Mouse (Mus musculus): ENCODE data around the gene Slc5a6. TPM values are rescaled to one million over a fixed set of nuclear protein-coding genes. Genes with fewer than 3 reads are reported as not detected.

Gene Slc5a6
- total and polyA plus RNA-seq, 3 experiments: 9.0 to 17.1 (median 10.9) TPM

DNA sequence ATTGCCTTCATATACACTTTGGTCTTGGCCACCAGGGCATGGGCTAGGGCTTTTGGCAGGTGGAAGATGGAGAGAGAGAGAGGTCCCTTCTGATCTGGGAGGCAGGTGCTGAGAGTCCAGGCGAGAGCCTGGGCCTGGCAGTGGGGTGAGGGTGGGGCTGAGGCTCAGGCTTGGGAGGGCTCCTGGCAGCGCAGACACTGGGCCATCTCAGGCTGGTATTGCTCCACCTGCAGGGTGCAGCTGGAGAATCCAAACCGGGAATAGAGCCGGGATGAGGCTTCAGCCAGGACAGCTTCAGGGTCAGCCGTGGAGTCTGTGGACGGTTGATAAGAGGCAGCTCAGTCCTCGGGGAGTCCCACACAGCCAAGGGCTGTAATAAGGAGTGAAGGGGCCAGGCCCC is 37.9 kb upstream of the Slc5a6 start:
- Histone ChIP-seq H3K9me3 (replicated peaks; ENCODE audit: low read length) (no peaks in the 10 kb centered on the region), H3K79me2 (replicated peaks; ENCODE audit: control insufficient read depth, extremely low read depth, insufficient read depth, poor library complexity, severe bottlenecking) (no peaks in the 10 kb centered on the region), H3K36me3 (replicated peaks in 1 of 2; ENCODE audit: control insufficient read depth in 1 of 2, insufficient read depth in 1 of 2, low read length in 1 of 2) (no peaks in the 10 kb centered on the region), H3K9ac (ENCODE audit: insufficient read depth, low read depth) (no peak overlapping the region), H3K4me3 (replicated peaks in 1 of 3; ENCODE audit: low read depth in 2 of 3, low read length in 2 of 3, poor library complexity in 1 of 3) (no peak overlapping the region), H3K27ac (ENCODE audit: insufficient read depth, low read depth) (no peak overlapping the region), H3K4me2 (ENCODE audit: insufficient read depth, low read depth, poor library complexity, severe bottlenecking) (no peak overlapping the region), H3K4me1 (ENCODE audit: control insufficient read depth in 1 of 2, insufficient read depth in 2 of 2) (peaks cover 13 to 36% of the 10 kb centered on the region in 2 experiments), H3K27me3 (replicated peaks) (peaks cover 56% of the 10 kb centered on the region)
- in situ Hi-C loops (cut with MboI; ENCODE audit: low pct_ligation_motif_present, low pct_unique_long_range_greater_than_20kb, low sequenced_read_pairs): loop anchor here (5.0 kb wide), 1 partner anchor 46 kb away; no protein-coding TSS in a partner anchor
- dilution Hi-C loops (cut with MboI; ENCODE audit: extremely low pct_ligation_motif_present, extremely low pct_unique_long_range_greater_than_20kb, low sequenced_read_pairs): no loop called here
- no peak for TF ChIP-seq IRF4 (IDR thresholded peaks at IDR 0.05; ENCODE audit: low read depth, low read length)
- TF ChIP-seq E2F4 (IDR thresholded peaks at IDR 0.05; ENCODE audit: insufficient replicate concordance, low read depth, low read length): no peak
- no peak for TF ChIP-seq USF1 (IDR thresholded peaks at IDR 0.05; ENCODE audit: low read depth, low read length)
- no peak for TF ChIP-seq CHD2 (IDR thresholded peaks at IDR 0.05; ENCODE audit: low read length)
- TF ChIP-seq ZMIZ1 (IDR thresholded peaks at IDR 0.05; ENCODE audit: low read depth, low read length): no peak
- TF ChIP-seq EP300 (IDR thresholded peaks at IDR 0.05; ENCODE audit: low read length): no peak
- TF ChIP-seq CHD1 (IDR thresholded peaks at IDR 0.05; ENCODE audit: low read depth, low read length): no peak
- TF ChIP-seq ZNF384 (IDR thresholded peaks at IDR 0.05; ENCODE audit: low read depth, low read length): no peak
- TF ChIP-seq ELF1 (IDR thresholded peaks at IDR 0.05; ENCODE audit: low read depth, low read length): no peak
- TF ChIP-seq GABPA (IDR thresholded peaks at IDR 0.05; ENCODE audit: insufficient replicate concordance, low read depth, low read length): no peak
- no peak for TF ChIP-seq BHLHE40 (IDR thresholded peaks at IDR 0.05; ENCODE audit: low read depth, low read length)
- no peak for TF ChIP-seq NRF1 (IDR thresholded peaks at IDR 0.05; ENCODE audit: low read depth, low read length)
- no peak for TF ChIP-seq RAD21 (IDR thresholded peaks at IDR 0.05; ENCODE audit: low read depth, low read length)
- TF ChIP-seq MAFK (IDR thresholded peaks at IDR 0.05; ENCODE audit: insufficient replicate concordance, low read length): no peak
- no peak for TF ChIP-seq ETS1 (conservative IDR thresholded peaks at IDR 0.05; ENCODE audit: low read depth, low read length)
- TF ChIP-seq JUN (IDR thresholded peaks at IDR 0.05; ENCODE audit: insufficient read depth, low read depth, low read length): no peak
- no peak for DNase-seq (ENCODE audit: extremely low read depth)

DNA sequence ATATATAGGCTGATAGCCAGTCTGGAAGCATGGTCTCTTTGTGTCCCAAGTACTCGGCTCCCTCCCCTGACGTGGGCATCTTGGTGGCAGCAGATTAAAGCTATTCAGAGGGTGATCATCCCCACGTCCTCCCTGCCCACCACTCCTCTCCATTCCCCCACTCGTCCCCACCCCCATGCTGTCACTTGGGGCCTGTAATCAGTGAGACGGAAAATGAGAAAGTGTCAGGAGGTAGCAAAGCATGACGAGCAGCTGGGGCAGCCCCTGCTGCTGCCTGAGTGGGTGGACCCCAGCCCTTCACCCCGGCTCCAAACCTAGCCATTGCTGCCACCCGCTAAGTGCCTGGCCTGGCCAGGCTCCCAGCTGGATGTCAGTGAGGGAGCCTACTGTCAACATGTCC is 35.2 kb upstream of the Slc5a6 start:
- no peak overlapping the region for H3K4me3 ChIP-seq (replicated peaks in 1 of 3; ENCODE audit: low read depth in 2 of 3, low read length in 2 of 3, poor library complexity in 1 of 3)
- peaks cover 6 to 21% of the 10 kb centered on the region in 2 experiments for H3K36me3 ChIP-seq (replicated peaks in 1 of 2; ENCODE audit: control insufficient read depth in 1 of 2, insufficient read depth in 1 of 2, low read length in 1 of 2)
- no peak overlapping the region for H3K9ac ChIP-seq (ENCODE audit: insufficient read depth, low read depth)
- H3K27ac ChIP-seq (ENCODE audit: insufficient read depth, low read depth): no peak overlapping the region
- in situ Hi-C loops (cut with MboI; ENCODE audit: low pct_ligation_motif_present, low pct_unique_long_range_greater_than_20kb, low sequenced_read_pairs): no loop called here
- DNase-seq (ENCODE audit: extremely low read depth): peak; percentile 61
- H3K79me2 ChIP-seq (replicated peaks; ENCODE audit: control insufficient read depth, extremely low read depth, insufficient read depth, poor library complexity, severe bottlenecking): no peaks in the 10 kb centered on the region
- peaks cover 13 to 36% of the 10 kb centered on the region in 2 experiments for H3K4me1 ChIP-seq (ENCODE audit: control insufficient read depth in 1 of 2, insufficient read depth in 2 of 2)
- dilution Hi-C loops (cut with MboI; ENCODE audit: extremely low pct_ligation_motif_present, extremely low pct_unique_long_range_greater_than_20kb, low sequenced_read_pairs): no loop called here
- H3K4me2 ChIP-seq (ENCODE audit: insufficient read depth, low read depth, poor library complexity, severe bottlenecking): peak overlapping the region; percentile 95
- H3K9me3 ChIP-seq (replicated peaks; ENCODE audit: low read length): no peaks in the 10 kb centered on the region
- peaks cover 29% of the 10 kb centered on the region for H3K27me3 ChIP-seq (replicated peaks)
- TF ChIP-seq ZC3H11A (IDR thresholded peaks at IDR 0.05; ENCODE audit: low read depth, low read length): no peak
- TF ChIP-seq RAD21 (IDR thresholded peaks at IDR 0.05; ENCODE audit: low read depth, low read length): no peak
- no peak; the same call in 1 of the 2 replicates for TF ChIP-seq MXI1 (IDR thresholded peaks at IDR 0.05; ENCODE audit: low read depth, low read length)
- TF ChIP-seq NELFE (IDR thresholded peaks at IDR 0.05; ENCODE audit: low read depth, low read length): no peak
- TF ChIP-seq E2F4 (IDR thresholded peaks at IDR 0.05; ENCODE audit: insufficient replicate concordance, low read depth, low read length): no peak
- TF ChIP-seq PAX5 (IDR thresholded peaks at IDR 0.05; ENCODE audit: low read length): no peak
- TF ChIP-seq NRF1 (IDR thresholded peaks at IDR 0.05; ENCODE audit: low read depth, low read length): no peak
- peak; percentile 36; the same call in 1 of the 2 replicates for TF ChIP-seq SIN3A (IDR thresholded peaks at IDR 0.05; ENCODE audit: low read length)
- TF ChIP-seq ZKSCAN1 (IDR thresholded peaks at IDR 0.05; ENCODE audit: borderline replicate concordance, low read depth, low read length): no peak
- TF ChIP-seq IRF4 (IDR thresholded peaks at IDR 0.05; ENCODE audit: low read depth, low read length): peak; percentile 71
- TF ChIP-seq TBP (conservative IDR thresholded peaks at IDR 0.05; ENCODE audit: low read depth, low read length): no peak
- TF ChIP-seq JUN (IDR thresholded peaks at IDR 0.05; ENCODE audit: insufficient read depth, low read depth, low read length): no peak
- TF ChIP-seq MAX (IDR thresholded peaks at IDR 0.05; ENCODE audit: low read length): 0 out of 2 replicates have a peak, but pooled peaks have one; percentile 30
- TF ChIP-seq POLR2AphosphoS2 (IDR thresholded peaks at IDR 0.05; ENCODE audit: low read depth, low read length): no peak
- TF ChIP-seq MAFK (IDR thresholded peaks at IDR 0.05; ENCODE audit: insufficient replicate concordance, low read length): peak; percentile 61; the same call in 1 of the 2 replicates
- TF ChIP-seq ETS1 (conservative IDR thresholded peaks at IDR 0.05; ENCODE audit: low read depth, low read length): peak; percentile 73
- TF ChIP-seq ZMIZ1 (IDR thresholded peaks at IDR 0.05; ENCODE audit: low read depth, low read length): no peak
- peak; percentile 58 for TF ChIP-seq TCF12 (IDR thresholded peaks at IDR 0.05; ENCODE audit: low read depth, low read length)
- no peak for TF ChIP-seq JUND (conservative IDR thresholded peaks at IDR 0.05; ENCODE audit: low read depth, low read length)
- no peak for TF ChIP-seq CHD1 (IDR thresholded peaks at IDR 0.05; ENCODE audit: low read depth, low read length)
- peak; percentile 58 for TF ChIP-seq EP300 (IDR thresholded peaks at IDR 0.05; ENCODE audit: low read length)
- no peak for TF ChIP-seq SMC3 (IDR thresholded peaks at IDR 0.05; ENCODE audit: low read depth, low read length)
- TF ChIP-seq USF1 (IDR thresholded peaks at IDR 0.05; ENCODE audit: low read depth, low read length): no peak
- 0 out of 2 replicates have a peak, but pooled peaks have one; percentile 25 for TF ChIP-seq RCOR1 (conservative IDR thresholded peaks at IDR 0.05; ENCODE audit: low read depth, low read length)
- TF ChIP-seq HCFC1 (IDR thresholded peaks at IDR 0.05; ENCODE audit: low read depth, low read length): no peak
- peak; percentile 82; the same call in 1 of the 2 replicates for TF ChIP-seq CHD2 (IDR thresholded peaks at IDR 0.05; ENCODE audit: low read length)

All from CH12.LX (cell line).